Mouse (Mus musculus) left cerebral cortex, postnatal 14 days (tissue): Measurements from ENCODE around the gene Zfp512. TPM values are rescaled to one million over a fixed set of nuclear protein-coding genes. Genes with fewer than 3 reads are reported as not detected.
"Not testable (repeated sequence)": the region's sequence is repeated elsewhere in the genome, so short reads cannot be mapped to it uniquely, and the experiment has no call there.

Source experiments
- DNase-seq, 2 experiments: peaks; one replicate each; pipeline ENCODE4 v3.0.0; 2021 to 2022; ENCODE audit warnings: low spot score in 2 of 2, mixed read lengths in 1 of 2
- intact Hi-C: fragments of 180-260 bp; cut with DNase I; formaldehyde crosslinking; loops from one replicate; pipeline ENCODE4 v1.15.1; 2025
- long read RNA-seq, 2 experiments: library from polyadenylated mRNA; stranded (forward); transcript quantifications; one replicate each; pipeline ENCODE4 v2.0.0; 2021
- total RNA-seq, 2 experiments: library from RNA; stranded (reverse); gene quantifications; 2 replicates each; pipeline ENCODE4 v1.2.3; 2021

Zfp512 gene
- 10 to 100 TPM; 46.1 to 49.1 TPM for total RNA-seq
- long read RNA-seq, experiment 1, transcript Zfp512-201 (14 exons, 3,299 nt) = major isoform, 23 of 56 reads
- long read RNA-seq, experiment 1, partial matches to known transcripts = 15 of 56 reads
- long read RNA-seq, experiment 1, other reads (novel, unspliced or antisense) = 18 of 56 reads
- long read RNA-seq, experiment 2, transcript Zfp512-201 (14 exons, 3,299 nt) = major isoform, 25 of 67 reads
- long read RNA-seq, experiment 2, partial matches to known transcripts = 17 of 67 reads
- long read RNA-seq, experiment 2, other reads (novel, unspliced or antisense) = 21 of 67 reads

DNA sequence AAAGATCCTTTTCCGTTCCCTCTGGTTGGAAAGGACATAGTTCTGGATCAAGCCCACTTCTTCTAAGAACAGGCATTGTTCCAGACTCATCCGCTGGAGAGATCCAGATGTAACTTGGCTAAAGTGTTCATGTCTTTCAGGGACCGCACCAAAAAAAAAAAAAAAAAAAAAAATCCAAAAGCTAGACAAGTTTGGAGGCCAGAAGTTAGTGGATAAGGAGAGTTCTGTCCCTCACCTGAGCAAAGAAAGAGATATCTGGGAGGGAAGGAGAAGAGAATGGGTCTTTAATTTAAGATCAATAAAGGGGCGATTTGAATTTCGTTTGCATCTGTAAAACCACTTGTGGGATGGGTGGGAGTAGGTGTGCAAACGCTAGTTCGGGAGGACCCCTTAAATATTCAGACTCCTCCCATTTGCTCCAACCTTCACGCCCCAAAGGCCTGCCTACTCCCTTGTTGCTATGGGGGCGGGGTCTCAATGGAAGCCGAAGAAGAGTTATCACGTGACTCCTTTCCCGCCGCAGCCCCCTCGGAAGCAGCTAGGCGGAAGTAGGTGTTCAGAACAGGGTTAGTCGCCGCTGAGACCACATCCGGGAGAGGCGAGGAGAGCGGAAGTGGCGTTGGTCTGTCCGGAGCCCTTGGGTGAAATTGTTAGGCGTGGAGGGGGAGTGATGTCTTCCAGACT lies at the start of gene Zfp512:
Zfp512 (plus strand) TSS at position 554 of the 684 bp plus-strand sequence.
- intact Hi-C loops = loop anchor here (5.0 kb wide), 1 partner anchor 155 kb away; the partner anchor contains the start of genes Fndc4 and Gckr
- DNase-seq = peak; percentile 92 to 95

DNA sequence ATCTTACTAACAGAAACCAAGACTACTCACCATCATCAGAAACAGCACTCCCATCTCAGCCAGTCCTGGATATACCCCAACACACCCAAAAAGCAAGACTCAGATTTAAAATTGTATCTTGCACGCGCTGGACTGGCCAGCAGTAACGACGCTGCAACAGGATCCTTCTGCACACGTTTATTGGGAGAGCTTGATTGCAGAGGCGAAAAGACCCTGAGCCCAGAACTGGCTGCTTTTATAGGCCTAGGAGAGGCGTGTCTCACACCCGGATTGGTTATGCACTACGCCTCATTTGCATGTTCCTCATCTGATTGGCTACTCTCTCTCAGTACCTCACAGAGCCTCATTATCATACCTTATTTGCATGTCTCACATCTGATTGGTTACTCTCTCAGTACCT lies 17.5 kb upstream of the Zfp512 start:
- DNase-seq, intact Hi-C loops: not testable (repeated sequence)

DNA sequence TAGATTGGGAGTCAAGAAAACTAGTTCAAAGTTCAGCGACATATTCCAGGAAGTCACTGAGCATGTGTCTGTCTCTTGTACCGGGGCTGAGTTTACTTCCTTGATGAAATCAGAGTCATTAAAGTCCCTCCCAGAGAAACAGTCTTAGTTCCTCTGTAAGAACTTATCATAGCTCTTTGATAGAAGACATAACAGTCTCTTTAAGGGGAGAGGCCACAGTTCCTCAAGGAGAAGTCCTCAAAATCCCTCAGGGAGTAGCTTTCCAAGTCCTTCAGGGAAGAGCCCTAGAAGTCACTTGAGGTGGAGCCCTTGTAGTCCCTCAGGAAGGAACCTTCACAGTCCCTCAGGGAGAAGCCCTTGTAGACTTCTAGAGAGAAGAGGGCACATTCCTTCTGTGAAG lies 895 bp upstream of the Zfp512 start:
- intact Hi-C loops = loop anchor here (5.0 kb wide), 1 partner anchor 154 kb away; the partner anchor contains the start of genes Fndc4 and Gckr
- no peak for DNase-seq

DNA sequence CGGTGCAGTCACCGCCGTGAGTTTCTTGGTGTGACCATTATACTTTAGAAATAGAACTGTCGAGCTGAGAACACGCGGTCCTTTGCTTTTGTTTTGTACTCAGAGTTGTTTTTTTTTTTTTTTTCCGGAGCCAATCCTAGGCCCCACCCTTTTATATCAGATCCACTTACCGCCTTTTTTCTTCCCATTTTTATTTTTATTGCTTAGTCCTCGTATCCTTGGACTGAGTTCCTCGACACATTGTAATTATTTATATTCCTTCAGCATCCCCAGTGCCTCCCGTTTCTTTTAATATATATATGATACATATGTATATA lies 289 bp downstream of the Zfp512 start:
- intact Hi-C loops = loop anchor here (5.0 kb wide), 1 partner anchor 155 kb away; the partner anchor contains the start of genes Fndc4 and Gckr
- no peak for DNase-seq

DNA sequence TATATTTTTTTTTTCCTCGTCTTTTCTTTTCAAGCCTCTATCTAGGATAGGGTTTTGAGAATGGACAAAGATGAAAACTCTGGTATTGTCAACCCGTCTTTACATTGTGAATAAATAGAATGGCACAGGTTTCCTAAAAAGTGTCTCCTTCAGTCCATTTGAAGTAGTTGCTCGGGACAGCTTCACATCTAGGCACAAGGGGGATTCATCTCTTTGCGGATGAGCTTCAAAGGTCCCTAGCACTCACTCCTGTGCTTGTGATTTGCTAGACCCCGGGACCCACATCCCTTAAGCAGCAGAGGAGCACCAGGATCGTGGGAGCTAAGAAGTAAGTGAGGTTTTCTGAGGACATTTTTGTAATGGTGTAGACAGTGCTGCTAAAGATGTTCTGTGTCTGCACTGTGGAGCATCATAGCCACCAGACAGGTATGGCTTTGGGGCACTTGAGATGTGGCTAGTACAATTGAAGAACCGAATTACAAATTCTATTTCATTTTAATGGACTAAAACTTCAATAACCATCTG lies 717 bp downstream of the Zfp512 start:
- intact Hi-C loops = loop anchor here (5.0 kb wide), 1 partner anchor 156 kb away; the partner anchor contains the start of genes Fndc4 and Gckr
- DNase-seq = no peak

DNA sequence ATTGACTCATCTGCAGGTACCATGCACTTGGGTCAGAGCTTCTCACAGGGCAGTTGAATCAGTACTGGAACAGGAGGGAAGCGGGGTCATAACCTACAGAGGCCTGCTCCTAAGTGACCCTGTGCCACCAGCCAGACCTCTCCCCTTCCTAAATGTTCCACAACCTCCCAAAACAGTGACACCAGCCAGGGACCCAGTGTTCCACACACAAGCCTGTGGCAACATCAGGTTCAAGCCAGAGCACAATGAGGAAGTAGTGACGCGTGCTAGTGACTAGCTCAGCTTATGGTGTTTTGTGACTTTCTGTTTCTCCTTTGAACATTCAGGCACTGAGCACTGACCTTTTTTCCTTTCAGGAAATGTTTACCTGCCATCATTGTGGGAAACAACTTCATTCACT lies 15.6 kb downstream of the Zfp512 start:
- intact Hi-C loops = no loop called here
- DNase-seq = no peak

DNA sequence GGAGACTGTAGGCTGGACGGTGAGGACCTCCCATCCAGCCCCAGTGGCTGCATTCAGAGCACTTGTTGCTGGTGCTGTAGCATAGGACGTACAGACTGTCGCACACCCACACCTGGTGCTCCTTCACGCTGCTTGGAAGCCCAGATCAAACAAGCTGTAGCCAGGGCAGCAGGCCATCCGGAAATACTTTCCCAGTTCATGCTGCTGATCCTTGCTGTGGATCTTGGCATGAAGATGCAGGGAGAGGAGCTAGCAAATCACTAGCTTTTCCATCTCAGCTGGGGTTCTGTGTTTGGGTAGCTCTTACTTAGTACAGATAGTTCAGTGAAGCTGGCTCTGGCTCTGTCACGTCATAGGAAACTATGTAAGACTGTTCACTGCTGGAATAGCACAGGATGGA lies 17.5 kb downstream of the Zfp512 start:
- no peak for DNase-seq
- intact Hi-C loops = loop anchor here (10.0 kb wide), 1 partner anchor 185 kb away; no protein-coding TSS in a partner anchor

DNA sequence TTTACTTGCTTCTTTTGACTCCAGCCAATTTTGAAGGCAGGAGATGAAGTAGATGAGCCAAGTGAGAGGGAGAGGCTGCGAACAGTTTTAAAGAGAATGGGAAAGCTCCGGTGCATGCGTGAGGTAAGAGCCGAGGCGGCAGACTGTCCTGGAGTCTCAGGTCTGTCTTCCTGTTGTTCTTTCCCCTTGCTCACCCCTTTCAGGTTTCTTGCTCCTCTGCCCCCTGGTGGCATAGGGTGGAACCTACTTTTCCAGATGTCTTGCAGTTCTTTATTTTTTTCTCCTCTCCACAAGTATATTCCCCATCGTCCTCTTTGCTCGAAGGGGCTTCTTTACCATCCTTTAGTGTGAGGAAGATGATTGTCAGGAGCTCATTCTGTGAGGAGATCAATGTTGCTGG lies 18.1 kb downstream of the Zfp512 start:
- intact Hi-C loops = loop anchor here (10.0 kb wide), 1 partner anchor 186 kb away; no protein-coding TSS in a partner anchor
- DNase-seq = peak; percentile 52 to 63

DNA sequence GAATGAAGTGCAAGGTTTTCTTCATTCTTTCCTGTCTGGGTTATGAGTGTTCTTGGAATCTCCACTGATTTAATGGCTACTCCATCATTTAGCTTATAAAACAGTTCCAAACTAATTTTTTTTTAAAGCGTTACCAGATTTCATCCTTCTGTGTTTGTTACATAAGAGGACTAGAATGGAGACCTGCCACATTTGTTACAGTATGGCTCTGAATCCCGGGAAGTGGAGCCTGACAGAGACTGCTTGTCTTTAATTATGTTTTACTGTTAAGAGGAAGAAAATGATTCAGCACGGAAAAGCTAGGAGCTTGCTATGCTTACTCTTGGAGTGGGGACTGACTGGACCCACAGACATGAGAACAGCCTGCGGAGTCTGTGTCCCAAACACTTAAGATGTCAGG lies 28.3 kb downstream of the Zfp512 start:
- no peak for DNase-seq
- intact Hi-C loops = no loop called here

DNA sequence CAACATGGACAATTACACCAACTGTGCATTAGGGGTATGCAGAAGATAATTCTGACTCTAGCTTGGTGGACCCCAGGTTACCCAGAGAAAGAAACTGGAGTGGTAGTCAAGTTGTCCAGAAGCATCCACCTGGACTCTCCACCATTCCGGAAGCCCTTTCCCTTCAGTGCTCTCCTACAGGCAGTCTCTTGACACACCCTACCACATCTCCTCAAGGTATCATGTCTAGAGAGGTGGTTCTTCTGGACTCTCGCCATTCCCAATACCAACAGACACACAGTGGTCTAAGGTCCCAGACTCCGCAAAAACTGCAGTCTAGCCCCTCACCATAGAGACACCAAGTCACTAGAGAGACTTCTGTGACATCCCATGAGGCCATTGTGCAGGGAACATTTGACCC lies 33.2 kb downstream of the Zfp512 start, which contains the start of gene 4930548H24Rik:
4930548H24Rik (plus strand) TSS at position 301 of the 400 bp plus-strand sequence.
- intact Hi-C loops = no loop called here
- no peak for DNase-seq

DNA sequence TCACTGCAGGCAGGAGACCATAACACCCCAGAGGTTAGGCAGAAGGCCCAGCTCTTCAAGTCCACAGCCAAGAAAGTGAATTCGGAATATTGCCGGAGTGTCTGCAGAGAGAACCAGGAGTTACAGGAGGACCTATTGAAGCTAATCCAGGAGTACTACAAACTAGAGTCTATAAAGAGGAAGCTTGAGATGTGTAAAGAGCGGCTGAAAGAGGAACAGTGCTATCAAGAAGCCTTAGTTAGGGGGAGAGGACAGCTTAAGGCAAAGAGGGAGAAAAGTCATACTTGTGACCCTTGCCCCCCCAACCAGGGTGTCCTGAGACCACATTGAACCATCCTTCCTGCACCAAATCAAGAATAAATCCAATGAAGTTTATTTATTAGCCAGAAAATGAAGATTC lies 35.7 kb downstream of the Zfp512 start:
- intact Hi-C loops = no loop called here
- no peak for DNase-seq

DNA sequence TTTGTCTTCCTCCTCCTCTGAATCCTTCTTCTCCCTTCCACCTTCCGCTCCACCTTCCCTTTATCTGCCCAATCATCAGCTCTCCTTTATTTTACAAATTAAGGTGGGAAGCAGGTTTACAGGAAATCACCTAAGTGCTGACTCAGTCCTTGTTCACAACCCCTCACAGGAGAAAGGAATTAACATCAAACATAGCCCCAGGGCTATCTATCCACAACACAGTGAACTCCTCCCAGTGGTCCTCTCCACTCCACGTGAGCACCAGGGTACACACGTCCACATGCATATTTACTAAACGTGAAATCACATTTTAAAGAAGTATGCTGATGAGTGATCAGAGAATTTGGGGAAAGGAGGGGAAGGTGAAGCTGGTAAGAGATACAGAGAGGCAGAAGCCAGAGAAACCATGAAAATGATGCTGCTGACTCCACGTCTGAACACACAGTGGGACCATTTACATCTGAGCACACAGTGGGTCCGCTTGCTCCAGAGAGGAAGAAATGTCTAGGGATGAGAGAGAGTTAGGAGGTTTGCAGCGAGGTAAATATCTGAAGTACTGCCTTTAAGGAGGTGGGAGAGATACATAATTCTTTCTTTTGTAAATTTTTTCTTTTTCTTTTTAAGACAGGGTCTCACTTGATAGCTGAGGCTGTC lies 37.0 kb downstream of the Zfp512 start:
- no peak for DNase-seq
- intact Hi-C loops = no loop called here

DNA sequence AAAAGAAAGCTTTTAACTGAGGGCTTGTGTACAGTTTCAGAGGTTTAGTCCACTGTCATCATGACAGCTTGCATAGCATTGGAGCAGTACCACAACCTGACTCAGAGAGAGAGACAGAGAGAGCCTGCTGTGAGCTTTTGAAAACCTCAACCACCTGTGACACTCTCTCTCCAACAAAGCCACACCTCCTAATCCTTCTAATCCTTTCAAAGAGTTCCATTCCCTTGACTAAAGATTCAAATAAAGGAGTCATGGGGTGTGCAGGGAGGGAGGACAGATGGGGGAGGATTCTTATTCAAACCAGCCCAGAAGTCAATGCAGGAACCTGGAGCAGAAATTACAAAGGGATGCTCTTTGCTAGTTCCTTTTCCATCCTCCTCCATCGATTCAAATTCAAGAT lies 39.8 kb downstream of the Zfp512 start:
- DNase-seq = no peak
- intact Hi-C loops = no loop called here

DNA sequence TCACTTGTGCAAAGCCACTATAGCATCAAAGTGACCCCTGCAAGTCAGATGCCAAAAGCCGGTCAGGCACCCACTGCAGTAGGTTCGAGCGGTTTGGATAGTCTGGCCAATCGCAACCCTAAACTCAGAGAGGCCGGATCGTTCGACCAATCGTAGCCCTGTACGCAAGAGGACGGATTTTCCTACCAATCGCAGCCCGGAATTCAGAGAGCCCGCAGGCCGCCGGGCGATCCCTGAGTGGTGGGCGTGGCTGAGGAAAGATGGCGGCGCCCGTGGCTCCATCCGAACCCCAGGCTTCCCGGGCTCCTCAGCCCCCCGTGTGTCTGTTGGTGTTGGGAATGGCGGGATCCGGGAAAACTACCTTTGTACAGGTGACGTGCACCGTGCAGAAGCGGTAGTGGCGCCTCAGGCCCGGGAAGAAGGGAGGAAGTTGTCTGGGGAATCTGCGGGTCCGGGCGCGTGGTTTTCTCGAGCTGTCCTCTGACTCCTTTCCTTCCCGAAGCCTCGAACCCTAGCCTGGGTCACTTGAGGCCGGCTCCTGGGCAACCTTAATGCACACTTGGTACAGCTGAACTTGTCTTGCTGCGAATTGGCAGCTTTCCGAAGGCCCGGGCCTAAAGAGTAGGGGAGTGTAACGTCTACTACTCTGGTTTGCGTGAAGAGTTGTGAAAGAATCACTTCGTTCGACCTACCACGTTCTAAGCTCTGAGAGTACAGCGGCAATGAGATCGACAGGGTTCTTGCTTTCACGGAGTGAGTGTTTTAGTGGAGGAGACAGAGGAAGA lies 42.5 kb downstream of the Zfp512 start, which contains the start of gene Gpn1:
Gpn1 (plus strand) TSS at position 229 of the 785 bp plus-strand sequence.
- DNase-seq = peak; percentile 93
- intact Hi-C loops = no loop called here

DNA sequence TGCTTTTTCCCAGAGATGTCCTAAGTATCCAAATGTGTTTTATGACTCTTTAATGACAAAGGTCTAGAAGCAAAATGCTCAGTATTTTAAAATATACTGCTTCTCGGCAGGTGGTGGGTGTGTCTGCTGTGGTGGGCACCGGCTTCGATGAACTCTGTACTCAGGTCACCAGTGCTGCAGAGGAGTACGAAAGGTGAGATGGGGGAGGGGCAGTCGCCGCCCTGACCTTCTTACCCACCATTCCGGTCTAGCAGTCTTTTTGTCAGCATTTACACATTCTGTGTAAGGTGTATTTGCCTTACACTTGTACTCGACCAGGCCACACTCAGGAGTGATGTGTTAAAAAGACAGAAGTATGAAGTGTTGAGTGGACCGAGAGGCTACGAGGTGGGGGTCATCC lies 52.6 kb downstream of the Zfp512 start:
- DNase-seq = no peak
- intact Hi-C loops = no loop called here

DNA sequence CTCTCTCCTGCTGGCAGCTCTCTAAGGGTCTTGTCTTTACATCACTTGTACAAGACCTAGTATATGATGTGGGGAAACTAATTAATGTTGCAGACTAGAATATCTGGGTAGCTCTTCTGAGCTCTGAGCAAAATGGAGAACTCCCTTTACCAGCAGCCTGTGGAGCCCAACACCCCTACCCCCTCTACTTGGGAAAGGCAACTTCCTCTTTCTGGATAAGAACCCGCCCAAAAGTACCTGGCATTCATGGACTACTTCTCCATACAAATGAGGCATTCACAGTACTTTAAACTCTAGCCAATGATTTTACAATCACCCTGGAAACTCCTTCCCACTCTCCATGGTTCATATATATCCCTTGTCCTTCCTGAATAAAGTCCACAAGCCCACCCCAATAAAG lies 60.2 kb downstream of the Zfp512 start:
- DNase-seq = peak in 1 of 2 experiments; percentile 13
- intact Hi-C loops = no loop called here

DNA sequence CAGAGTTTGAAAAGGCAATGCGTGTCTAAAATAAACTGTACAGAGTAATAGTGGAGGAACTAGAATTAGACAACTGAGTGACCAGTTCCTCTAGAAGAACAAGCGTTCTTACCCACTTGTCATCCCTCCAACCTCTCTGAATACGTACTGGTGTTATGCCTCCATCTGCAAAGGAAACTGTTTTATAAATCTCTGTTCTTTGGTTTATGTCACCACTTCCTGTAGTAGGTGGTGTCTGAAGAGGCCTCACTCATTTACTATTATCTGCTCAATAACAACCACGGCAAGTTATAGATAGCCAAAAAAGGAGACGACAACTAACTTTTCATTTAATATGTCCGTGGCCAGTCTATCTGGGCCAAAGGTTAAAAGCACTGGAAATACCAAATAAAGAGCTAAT lies 68.3 kb downstream of the Zfp512 start:
- intact Hi-C loops = no loop called here
- DNase-seq = no peak

DNA sequence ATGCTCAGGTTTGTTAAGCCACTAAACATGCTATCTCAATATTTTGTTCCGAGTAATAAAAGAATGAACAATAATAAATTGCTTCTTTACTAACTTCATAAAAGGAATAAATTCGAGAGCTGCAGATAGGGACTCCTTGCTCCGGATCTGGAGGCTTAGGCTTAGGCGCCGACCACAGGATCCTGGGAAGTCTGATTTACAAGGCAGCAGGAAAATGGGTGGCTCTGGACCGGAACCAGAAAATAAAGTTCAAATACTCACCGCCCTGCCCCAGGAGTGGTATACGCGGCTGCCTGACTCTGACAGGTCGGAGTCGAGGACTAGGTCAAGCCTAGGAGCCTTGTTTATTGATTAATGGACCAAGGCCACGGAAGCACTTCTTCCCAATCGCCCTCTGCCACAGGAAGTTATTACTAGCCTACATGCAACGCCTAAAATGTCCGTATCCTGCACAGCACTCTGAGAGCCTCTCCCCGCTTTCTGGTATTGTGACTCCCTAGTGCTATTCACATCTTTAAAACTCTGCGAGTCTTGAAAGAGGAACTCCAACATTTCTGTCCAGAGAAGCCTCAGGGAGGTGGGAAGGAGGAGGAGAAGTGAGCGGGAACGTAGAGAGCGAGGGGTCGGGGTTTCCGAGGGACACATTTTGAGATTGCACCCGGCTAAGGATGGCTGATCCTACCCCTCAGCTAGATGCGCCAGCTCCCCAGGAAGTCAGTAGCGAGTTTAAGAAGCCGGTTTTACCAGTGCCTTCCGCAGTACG lies 74.3 kb downstream of the Zfp512 start, which contains the start of gene Slc4a1ap:
Slc4a1ap (plus strand) TSS at position 642 of the 763 bp plus-strand sequence.
- peak; percentile 74 for DNase-seq
- intact Hi-C loops = no loop called here
